Mouse (Mus musculus) kidney, postnatal 4 days (tissue): ENCODE results near the gene Alg14.

ENCODE experiments used
- DNase-seq, 2 experiments: peaks; one replicate each; pipeline ENCODE4 v3.0.0; 2021; ENCODE audit warnings: mixed read lengths in 2 of 2

Gene Alg14

DNA sequence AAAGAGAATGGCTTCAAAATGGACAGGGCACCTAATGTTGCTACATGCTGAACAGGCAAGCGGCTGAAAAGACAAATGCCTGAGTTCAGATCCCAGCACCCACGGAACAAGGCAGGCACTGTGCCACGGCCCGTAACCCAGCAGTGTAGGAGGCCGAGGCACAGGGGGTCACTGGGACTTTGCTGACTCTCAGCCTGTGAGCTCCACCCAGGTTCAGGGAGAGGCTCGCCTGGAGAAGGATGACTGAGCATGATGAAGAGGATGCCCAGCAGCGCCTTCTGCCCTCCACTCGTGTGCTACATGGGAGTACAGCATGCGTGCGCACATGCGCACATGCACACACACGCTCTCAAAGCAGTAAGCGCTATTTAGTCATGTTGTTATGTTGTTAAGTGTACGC, 11.9 kb upstream of the Alg14 start:
- DNase-seq, result no peak

DNA sequence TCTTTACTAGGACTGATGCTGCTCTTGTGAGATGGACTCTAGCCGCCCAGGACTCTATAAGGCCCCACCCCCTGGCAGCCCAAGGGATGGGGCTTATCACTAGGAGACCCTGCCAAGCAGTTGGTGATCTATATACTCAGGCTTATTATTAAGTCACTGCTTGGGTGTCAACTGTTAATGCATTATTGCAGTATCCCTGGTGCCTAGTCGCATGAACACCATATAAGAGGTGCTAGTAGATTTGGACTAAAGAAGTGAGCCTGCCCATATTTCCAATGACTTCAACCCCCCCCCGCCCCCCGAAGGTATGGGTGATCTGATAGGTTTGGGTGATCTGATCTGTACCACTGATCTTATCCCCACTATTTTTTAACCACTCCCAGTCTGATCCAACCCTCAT, 8.6 kb upstream of the Alg14 start, which contains the start of gene Tmem56:
Gene Tmem56 (minus strand): TSS at position 101 of the 400 bp plus-strand sequence.
- DNase-seq, result no peak

DNA sequence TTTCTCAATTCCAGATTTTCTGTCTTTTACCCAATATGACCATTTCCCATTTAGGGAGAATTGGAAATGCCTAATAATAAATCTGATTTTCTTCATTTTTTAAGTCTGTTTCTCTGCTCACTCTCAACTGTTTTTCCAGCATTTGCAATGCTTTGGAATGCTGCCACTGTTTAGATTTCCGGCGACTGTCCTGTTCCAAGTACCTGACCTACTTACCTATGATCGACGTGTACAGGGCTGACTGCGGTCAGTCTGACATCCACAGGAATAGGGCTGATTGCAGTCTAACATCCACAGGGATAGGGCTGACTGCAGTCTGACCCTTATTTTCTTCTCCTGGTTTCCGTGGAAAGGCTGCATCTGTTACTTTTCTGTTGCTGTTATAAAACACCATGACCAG, 6.4 kb upstream of the Alg14 start:
- DNase-seq, result no peak

DNA sequence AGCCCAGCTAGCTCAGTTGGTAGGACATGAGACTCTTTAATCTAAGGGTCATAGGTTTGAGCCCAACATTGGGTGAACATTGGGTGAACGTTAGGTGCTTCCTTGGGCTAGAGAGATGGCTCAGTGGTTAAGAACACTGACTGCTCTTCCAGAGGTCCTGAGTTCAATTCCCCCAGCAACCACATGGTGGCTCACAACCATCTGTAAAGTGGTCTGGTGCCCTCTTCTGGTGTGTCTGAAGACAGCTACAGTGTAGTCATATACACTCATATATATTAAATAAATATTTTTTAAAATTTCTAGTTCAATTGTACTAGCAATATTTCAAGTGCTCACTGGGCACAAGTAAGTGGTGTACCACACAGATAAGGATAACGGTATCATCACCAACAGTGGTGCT, 4.4 kb upstream of the Alg14 start:
- DNase-seq, result no peak

DNA sequence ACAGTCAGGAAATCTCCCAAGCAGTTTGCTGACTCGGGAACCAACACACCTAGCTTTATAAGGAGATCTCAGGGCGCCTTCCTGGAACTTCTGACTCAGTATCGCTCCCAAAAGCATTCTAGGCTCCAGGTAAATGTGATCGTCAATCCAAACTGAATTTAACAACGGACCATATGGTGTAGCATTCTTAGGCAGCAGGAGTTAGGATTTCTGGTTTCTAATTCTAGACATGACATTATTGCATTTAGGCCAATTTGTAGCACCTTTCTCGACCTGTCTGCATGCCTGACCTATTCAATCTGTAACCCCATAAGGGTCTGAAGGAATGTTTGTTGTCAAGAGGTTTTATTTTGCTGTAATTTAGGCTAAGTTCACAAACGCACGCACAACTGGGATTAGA, 892 bp upstream of the Alg14 start:
- no peak for DNase-seq

DNA sequence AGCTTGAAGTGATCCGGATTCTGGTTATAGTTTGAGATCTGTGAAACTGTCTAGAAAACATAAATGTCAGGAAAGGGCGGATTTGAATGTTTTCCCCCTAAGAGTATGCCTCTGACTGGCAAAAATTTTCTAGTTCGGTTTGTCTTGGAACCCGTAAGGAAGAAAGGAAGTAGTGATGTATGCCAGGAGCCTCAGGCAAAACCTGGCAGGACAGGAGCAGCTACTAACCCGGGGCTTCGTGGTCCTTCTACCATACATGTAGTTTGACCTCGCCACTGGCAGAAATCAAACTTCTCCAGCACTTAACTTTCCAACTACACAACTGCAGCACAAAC, 381 bp upstream of the Alg14 start:
- DNase-seq, result no peak

DNA sequence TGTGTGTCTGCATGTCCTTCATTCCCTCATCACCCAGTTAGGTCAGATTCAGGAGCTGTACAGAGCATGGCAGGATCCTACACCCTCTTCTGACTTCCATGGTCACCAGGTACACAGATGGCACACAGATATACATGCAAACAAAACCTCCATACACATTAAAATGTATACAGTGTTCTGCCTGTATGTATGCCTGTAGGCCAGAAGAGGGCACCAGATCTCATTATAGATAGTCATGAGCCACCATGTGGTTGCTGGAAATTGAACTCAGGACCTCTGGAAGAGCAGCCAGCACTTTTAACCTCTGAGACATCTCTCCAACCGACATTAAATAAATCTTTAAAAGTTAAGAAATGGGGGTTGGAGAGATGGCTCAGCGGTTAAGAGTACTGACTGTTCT, 2.6 kb downstream of the Alg14 start:
- no peak for DNase-seq

DNA sequence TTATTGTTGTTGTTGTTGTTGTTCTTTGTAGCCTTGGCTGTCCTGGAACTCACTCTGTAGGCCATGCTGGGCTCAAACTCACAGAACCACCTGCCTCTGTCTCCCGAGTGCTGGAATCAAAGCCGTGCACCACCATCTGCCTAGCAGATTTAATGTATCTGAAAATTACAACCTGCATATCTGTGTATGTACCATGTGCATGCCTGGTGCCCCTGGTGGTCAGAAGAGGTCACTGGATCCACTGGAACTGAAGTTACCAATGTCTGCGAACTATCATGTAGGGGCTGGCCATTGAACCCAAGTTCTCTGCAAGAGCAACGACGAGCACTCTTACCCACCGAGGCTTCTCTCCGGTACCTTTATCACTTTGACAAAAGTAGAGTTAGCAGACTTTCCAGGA, 15.1 kb downstream of the Alg14 start:
- DNase-seq, result peak; percentile 19 to 47

DNA sequence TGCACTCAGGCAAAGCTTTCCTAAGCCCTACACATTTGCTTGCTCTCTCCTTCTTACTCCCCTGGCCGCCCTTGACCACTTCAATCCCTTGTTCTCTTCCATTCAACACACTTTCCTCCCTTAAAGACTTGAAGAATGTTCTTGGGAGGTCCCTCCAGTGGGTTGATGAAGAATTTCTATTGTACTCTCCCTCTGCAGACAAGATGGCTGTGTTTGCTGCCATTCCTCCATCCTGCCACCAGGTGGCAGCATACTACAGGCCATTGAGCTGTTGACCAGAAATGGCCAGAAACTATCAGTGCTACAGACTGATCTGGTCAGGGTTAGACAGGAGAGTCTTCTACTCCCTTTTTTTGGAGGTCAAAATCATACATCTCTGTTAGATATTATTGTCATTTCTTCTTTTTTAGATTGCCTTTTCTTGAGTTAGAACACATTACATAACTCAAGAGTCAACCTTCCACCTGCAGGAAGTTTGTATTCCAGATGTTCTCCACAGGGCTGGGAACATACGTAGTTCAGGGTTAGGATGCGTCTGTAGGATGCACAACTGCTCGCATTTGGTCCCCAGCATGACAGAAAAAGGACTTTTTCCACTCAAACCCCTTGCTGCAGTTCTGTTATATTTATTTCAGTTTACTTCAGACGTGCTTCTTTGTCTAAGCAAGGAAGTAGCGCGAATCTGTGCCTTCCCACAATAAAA, 16.1 kb downstream of the Alg14 start:
- DNase-seq, result peak; percentile 81 to 85

DNA sequence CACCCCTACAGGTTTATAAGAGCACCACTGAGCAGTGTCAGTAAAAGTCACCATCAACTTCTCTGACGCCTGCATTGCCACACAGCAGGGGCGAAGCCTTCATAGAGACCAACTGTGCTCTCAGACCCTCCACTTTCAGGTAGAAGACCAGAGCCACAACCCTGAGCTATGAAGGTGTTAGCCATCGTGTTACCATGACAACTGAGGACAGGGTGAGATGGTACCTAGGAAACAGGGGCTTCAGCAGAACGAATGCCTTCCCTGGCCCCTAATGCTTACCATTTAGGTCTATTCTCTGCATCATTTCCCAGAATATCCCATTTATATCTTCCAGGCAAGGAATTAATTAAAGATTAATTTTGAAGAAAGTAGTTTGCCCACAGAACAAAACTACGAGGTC, 17.4 kb downstream of the Alg14 start:
- DNase-seq, result no peak

DNA sequence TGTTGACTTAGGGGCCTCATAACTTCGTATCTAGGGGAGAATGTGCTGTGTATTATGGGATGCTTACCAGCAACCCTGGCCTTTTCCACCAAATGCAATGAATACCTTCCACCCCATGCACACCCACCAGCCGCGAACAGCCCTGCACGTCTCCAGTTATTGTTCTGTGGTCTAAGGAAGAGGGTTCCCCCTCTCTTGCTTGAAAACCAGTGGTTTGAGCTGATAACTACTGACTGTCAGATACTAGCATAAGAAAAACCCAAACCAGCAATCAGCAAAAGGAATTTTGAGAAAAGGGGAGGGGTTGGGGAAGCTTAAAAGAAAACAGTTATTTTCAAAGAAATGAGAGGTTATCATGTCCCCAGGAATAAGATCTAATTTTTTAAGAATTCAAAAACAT, 17.9 kb downstream of the Alg14 start:
- DNase-seq, result no peak

DNA sequence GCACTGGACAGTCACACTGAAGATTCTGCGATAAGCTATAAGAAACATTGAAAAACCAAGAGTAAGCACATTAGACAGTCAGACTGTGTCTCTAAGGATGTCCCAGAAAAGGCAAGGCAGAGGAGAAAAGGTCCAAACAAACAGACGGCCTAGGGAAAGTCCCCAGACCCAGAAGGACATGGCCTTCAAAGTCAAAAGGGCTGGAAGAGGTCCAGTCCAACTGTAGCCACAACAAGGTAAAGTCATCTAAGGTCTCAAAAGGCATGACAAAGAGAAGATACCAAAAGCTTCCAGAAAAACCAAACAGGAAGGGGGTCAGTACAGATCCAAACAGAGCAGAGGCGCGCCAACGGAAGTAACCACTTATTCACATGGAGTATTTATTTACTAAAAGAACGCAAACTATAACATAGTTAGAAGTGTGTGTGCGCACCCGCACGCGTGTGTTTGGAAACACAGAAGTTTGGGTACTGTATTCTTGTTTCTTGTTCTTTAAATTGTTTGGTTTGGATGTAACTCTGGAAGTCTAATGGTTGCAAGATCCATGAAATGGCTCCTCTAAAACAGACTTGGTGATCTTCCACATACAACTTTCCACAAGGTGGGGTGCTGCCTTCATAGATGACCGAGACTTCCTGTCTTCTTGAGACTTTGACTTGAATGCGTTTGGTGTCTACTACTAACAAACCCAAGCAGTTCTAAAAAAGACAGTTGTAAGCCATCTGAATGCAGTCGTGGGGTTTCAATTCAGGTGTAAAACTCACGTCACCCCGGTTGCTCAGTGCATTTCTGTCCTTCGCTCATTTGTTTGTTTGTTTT, 18.5 kb downstream of the Alg14 start:
- DNase-seq, result peak in 1 of 2 experiments; percentile 33

DNA sequence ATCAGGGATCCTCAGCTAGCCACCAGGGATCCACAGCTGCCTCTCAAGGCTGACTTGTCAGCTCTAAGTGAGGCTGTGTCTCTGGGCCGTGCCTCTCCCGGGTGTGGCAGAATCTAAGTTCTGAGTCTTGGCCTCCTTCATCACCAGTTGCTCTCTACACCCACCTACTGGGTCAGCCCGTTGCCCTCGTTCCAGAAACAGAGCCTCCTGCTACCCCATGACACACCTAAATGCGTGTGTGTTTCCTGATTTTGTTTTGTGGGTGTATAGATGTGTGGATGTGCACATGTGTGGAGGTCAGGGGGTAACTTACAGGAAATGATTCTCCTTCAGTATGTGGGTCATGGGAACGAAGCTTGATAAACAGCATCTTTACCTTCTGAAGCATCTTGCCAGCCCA, 20.9 kb downstream of the Alg14 start:
- DNase-seq, result no peak

DNA sequence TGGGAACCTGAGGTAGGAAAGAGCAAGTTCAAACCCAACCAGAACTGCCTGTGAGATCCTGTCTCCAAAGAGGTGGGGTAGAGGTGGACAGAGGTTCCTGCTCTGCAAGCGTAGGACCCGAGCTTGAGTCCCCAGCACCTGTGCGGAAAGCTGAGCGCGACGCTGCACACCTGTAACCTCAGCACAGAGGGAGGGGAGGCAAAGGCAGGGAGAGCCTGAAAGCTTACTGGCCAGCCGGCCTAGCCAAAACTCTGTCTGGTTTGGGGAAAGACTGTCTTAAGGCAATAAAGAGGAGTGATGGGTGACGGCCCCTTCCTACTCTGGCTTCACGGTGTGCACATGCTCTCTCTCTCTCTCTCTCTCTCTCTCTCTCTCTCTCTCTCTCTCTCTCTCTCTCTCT, 21.4 kb downstream of the Alg14 start:
- DNase-seq, result no peak

DNA sequence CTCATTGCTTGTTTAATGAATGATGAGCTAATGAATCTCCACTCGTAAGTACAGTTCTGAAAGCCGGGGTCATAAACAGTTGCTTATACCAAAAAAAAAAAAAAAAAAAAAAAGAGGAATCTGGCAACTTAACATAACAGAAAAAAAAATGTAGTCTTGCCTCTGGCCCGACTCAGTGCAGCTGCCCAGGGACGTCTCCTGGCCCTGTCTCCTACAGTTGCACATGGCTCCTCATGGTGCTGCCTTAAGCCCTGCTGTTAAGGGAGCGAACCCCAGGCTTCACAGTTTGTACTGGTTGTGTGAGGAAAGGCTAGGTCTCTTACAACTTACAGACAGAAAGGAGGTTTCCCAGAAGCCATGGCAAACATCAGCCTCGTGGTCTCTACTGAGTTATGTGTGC, 22.6 kb downstream of the Alg14 start:
- DNase-seq, result no peak

DNA sequence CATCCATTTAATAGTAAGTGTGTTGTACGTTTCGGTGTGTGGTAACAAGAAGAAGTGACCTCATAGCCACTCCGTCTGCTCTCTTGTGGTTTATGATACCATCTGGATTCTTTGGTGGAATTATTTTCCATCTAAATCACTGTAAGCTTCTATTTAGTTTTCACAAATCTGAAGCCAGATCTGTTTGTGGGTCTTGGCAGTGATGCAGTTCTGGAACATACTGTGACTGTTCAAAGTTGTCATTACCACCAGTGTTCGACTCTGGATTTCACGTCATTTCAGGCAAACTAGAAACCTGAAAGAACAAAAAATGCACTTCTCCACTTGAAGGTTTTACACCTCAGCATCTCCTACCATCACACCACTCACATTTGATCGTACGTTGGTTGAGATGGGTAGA, 23.9 kb downstream of the Alg14 start:
- no peak for DNase-seq

DNA sequence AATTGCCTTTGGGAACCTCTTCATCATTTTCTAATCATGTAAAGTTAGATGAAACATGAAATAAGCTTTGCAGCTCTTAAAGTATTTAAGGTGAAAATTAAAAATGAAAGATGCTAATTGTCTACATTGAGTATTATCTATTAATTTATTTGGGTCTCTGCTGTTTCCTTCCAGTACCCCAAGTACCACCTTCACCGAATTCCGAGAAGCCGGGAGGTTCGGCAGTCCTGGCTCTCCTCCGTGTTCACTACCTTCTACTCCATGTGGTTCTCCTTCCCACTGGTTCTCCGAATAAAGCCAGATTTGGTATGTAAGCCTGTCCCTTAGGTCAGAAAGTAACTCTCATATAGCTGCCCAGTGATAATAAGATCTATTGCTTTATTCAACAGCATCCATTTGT, 28.3 kb downstream of the Alg14 start:
- no peak for DNase-seq

DNA sequence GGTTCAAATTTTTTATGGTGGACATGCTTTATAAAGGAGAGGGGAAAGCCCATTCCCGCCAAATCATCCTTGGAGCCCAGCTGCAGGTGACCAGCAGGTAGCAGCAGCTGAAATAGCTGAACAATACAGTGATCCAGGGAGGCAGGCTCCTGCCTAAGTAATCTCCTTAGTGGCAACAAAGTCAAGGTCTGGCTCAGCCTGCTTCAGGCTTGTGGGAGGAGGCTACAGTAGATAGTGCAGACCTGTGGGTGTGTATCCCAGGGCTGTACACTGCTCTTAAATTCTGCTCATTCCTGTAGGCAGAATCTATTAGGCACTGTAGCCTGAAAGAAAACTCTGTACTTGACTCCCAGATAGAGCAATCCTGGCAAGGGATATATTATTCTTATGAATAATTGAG, 29.3 kb downstream of the Alg14 start:
- no peak for DNase-seq

DNA sequence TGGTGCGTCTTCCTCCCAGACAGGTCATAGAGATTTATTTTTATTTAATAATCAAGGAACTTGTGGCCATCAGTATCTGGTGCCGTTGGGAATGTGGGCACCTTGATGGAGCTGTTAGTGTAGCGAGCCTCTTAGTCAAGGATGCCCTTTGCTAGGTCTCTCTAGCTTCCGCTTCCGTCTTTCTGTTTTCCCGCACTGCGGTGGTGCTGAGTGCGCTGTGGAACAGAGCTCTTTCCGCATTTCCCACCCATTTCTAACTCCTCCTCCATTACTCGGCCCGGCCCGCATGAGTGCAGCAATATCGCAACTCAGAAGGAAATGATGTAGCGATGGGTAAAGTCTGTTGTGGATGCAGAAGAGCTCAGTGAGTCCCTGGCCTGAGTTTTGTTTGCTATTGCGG, 31.8 kb downstream of the Alg14 start:
- no peak for DNase-seq

DNA sequence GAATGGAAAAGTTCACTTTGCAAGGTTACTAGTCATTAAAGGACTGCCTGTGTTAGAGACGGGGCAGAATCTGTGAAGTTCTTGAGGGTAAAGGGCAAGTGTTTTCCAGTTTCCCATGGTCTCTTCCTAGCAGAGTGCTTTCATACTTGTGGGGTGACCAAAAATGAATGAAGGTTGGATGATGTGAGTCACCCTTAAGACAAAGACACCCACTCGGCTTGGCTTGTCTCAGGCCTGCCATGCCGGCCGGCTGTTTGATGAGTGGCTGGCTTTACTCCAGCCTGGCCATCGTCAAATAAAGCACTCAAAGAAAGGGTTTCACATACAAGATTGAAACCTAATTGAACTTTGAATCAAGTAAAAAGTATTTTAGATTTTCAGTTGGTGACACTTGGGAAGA, 35.8 kb downstream of the Alg14 start:
- DNase-seq, result no peak

DNA sequence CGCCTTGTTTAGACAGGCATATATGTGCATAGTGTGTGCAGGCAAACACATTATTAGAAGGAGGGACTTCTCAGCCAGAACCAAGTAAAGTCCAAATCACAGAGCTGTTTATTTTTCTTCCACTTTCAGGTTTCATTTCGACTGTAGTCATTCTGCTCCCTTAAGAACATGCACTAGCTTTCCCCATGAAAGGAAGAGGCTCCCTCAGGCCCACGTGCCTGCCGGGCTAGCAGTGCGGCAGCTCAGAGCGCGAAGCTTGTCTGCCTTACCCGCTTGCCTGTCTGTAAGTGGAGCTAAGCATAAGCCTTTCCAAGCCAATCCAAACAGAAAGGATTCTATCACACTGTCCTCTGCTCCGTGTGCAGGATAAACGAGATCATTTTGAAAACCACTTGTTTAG, 38.1 kb downstream of the Alg14 start:
- DNase-seq, result no peak

DNA sequence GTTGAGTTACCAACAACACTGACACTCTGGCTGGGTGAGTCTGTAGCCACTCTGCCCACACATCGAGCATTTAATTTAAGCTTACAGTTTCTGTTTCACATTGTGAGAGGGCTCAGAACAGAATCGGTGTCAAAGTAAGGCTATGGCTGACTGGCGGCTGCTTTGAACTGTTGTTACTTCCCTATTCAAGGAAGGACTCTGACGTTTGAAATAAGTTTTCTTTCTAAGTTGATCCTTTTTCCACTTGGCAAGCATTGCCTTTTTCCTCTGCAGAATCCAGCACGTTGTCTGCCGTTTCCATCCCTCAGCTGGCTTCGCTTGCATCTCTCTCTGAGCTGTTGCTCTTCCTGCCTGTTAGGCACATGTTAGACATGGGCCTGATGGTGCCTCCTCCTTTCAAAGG, 38.7 kb downstream of the Alg14 start:
- no peak for DNase-seq

DNA sequence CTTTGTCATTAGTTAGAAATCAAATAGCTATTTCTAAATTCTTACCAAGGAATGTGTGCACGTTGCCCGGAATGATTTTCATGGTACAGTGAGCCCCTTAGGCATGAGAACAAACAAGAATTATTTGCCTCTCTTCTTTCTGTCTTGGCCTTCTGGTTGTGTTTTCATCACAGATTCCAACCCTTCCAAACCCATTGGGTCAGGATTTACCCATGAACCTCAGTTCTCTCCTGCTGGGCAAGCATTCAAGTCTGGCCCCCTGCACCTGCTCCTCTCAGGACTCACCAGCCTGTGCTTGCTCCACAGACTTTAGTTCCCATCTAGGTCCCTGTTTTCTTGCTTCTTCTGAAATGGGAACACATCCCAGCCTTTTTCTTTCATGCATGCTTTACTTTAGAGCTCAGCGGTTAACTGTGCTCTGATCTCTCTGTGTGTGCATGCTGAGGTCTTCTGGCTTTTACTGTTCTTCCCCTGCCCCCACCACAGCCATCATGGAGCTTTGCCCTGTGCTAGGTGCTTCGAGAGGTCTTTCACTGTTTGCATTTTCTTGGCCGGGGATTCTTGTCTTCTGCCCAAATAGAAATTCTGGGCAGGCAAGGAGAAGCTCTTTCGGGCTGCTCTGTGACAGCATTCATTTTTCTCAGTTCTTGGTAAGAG, 44.8 kb downstream of the Alg14 start:
- no peak for DNase-seq

DNA sequence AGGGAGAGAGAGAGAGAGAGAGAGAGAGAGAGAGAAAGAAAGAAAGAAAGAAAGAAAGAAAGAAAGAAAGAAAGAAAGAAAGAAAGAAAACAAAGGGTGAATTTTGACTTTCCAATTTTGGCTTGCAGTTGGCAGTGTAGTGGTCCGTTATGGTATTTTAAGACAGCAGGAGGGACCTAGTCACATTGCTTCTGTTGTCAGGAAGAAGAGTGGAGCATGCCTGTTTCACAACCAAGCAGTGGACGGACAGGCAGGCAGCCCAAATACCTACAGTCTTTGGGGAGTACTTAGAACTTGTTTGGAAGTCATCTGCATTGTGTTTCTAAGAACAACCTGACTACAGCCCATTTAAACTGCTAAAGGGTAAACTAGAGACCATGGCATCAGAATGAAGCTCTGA, 47.1 kb downstream of the Alg14 start:
- DNase-seq, result no peak
